Mouse (Mus musculus) embryonic facial prominence, embryonic 15.5 days (tissue): ENCODE data around the gene Sv2c. TPM values are rescaled to one million over a fixed set of nuclear protein-coding genes. Genes with fewer than 3 reads are reported as not detected.

Experiments used
- ATAC-seq: fragments of 200-750 bp; cut with Nextera tagmentation; 2 replicates; pipeline ENCODE4 v1.8.0; 2017; ENCODE audit warnings: low read depth, moderate TSS enrichment; ENCODE audit not compliant: insufficient number of reproducible peaks, low FRiP score, low TSS enrichment
- H3K27ac ChIP-seq: fragments of 300-500 bp; sonication (generic); replicated peaks from 2 replicates; pipeline ENCODE4 v1.5.1; 2015; ENCODE audit warnings: mild to moderate bottlenecking, inconsistent platforms
- H3K27me3 ChIP-seq: fragments of 300-500 bp; sonication (generic); 2 replicates; pipeline ENCODE4 v1.6.1; 2015; ENCODE audit warnings: inconsistent platforms
- H3K36me3 ChIP-seq: fragments of 300-500 bp; sonication (generic); 2 replicates; pipeline ENCODE4 v1.6.1; 2015; ENCODE audit warnings: mild to moderate bottlenecking, inconsistent platforms
- H3K4me1 ChIP-seq: fragments of 300-500 bp; sonication (generic); 2 replicates; pipeline ENCODE4 v1.6.1; 2015; ENCODE audit warnings: inconsistent platforms
- H3K4me2 ChIP-seq: fragments of 300-500 bp; sonication (generic); replicated peaks from 2 replicates; pipeline ENCODE4 v1.6.1; 2015; ENCODE audit warnings: mild to moderate bottlenecking, inconsistent platforms
- H3K4me3 ChIP-seq: fragments of 300-500 bp; sonication (generic); replicated peaks from 2 replicates; pipeline ENCODE4 v1.5.1; 2015; ENCODE audit warnings: mild to moderate bottlenecking, inconsistent platforms
- H3K9ac ChIP-seq: fragments of 300-500 bp; sonication (generic); 2 replicates; pipeline ENCODE4 v1.6.1; 2015; ENCODE audit warnings: inconsistent platforms
- H3K9me3 ChIP-seq: fragments of 300-500 bp; sonication (generic); replicated peaks from 2 replicates; pipeline ENCODE4 v1.6.1; 2016; ENCODE audit warnings: inconsistent platforms
- WGBS: fragments of 180-500 bp; shearing (Covaris S2); methylation state at CpG from one replicate; pipeline ENCODE4 v1.1.7; 2015; 5-methylcytosine and 5-hydroxymethylcytosine counted together
- polyA plus RNA-seq: library from polyadenylated mRNA; unstranded; fragments of >200 nt; fragmentation: Nextera tagmentation; extraction: Ambion mirVana; gene quantifications from 2 replicates; pipeline ENCODE4 v1.2.1, GENCODE M21; 2015

The Sv2c gene
- polyA plus RNA-seq, 1 experiment from 2014 or later, result 2.0 TPM

GRCm38 (mm10) chr13:95965596-95965995, 166.8 kb downstream of the Sv2c start:
- H3K9ac ChIP-seq, result no peak overlapping the region
- no peaks in the 10 kb centered on the region for H3K36me3 ChIP-seq
- H3K4me3 ChIP-seq, result no peak overlapping the region
- H3K4me1 ChIP-seq, result peaks cover 30% of the 10 kb centered on the region
- H3K4me2 ChIP-seq, result no peak overlapping the region
- no peaks in the 10 kb centered on the region for H3K27me3 ChIP-seq
- H3K9me3 ChIP-seq, result no peaks in the 10 kb centered on the region
- WGBS, result 29% methylated on average over 6 of the region's 6 CpGs
- ATAC-seq, result no peak
- peak overlapping the region; percentile 83; the same call in 1 of the 2 replicates for H3K27ac ChIP-seq

- peak overlapping the region; percentile 83; the same call in 1 of the 2 replicates for H3K27ac ChIP-seq
- no peak overlapping the region for H3K9ac ChIP-seq
- no peak overlapping the region for H3K4me2 ChIP-seq
- no peak overlapping the region for H3K4me3 ChIP-seq
- H3K4me1 ChIP-seq, result peaks cover 33% of the 10 kb centered on the region
- WGBS, result 63% methylated on average over 10 of the region's 10 CpGs
- no peaks in the 10 kb centered on the region for H3K27me3 ChIP-seq
- no peak for ATAC-seq
- H3K36me3 ChIP-seq, result no peaks in the 10 kb centered on the region
- no peaks in the 10 kb centered on the region for H3K9me3 ChIP-seq
Measured at GRCm38 (mm10) chr13:95965162-95965561, 167.2 kb downstream of the Sv2c start.

- peaks cover 40% of the 10 kb centered on the region for H3K4me1 ChIP-seq
- WGBS, result 17% methylated on average over 8 of the region's 8 CpGs
- no peak overlapping the region for H3K4me3 ChIP-seq
- no peaks in the 10 kb centered on the region for H3K27me3 ChIP-seq
- no peaks in the 10 kb centered on the region for H3K9me3 ChIP-seq
- peak overlapping the region; percentile 83 for H3K27ac ChIP-seq
- no peaks in the 10 kb centered on the region for H3K36me3 ChIP-seq
- H3K9ac ChIP-seq, result no peak overlapping the region
- H3K4me2 ChIP-seq, result no peak overlapping the region
- ATAC-seq, result peak; percentile 71
Measured at GRCm38 (mm10) chr13:95964226-95964625, 168.2 kb downstream of the Sv2c start.

GRCm38 (mm10) chr13:95963671-95964070, 168.7 kb downstream of the Sv2c start:
- Histone ChIP-seq H3K4me3 (no peak overlapping the region), H3K4me1 (peaks cover 40% of the 10 kb centered on the region), H3K36me3 (no peaks in the 10 kb centered on the region), H3K4me2 (no peak overlapping the region), H3K27me3 (no peaks in the 10 kb centered on the region), H3K27ac (peak overlapping the region; percentile 83), H3K9me3 (no peaks in the 10 kb centered on the region), H3K9ac (no peak overlapping the region)
- WGBS, result 31% methylated on average over 1 of the region's 1 CpGs
- ATAC-seq, result no peak

GRCm38 (mm10) chr13:95961905-95962304, 170.5 kb downstream of the Sv2c start:
- 40% methylated on average over 7 of the region's 7 CpGs for WGBS
- H3K27me3 ChIP-seq, result no peaks in the 10 kb centered on the region
- H3K36me3 ChIP-seq, result no peaks in the 10 kb centered on the region
- no peak for ATAC-seq
- H3K4me3 ChIP-seq, result peak overlapping the region; percentile 40
- H3K4me2 ChIP-seq, result peak overlapping the region; percentile 66
- H3K4me1 ChIP-seq, result peaks cover 40% of the 10 kb centered on the region
- H3K9ac ChIP-seq, result no peak overlapping the region
- H3K9me3 ChIP-seq, result no peaks in the 10 kb centered on the region
- H3K27ac ChIP-seq, result peak overlapping the region; percentile 78

- peak overlapping the region; percentile 40 for H3K4me3 ChIP-seq
- ATAC-seq, result 0 out of 2 replicates have a peak, but pooled peaks have one; percentile 29
- no peaks in the 10 kb centered on the region for H3K27me3 ChIP-seq
- peak overlapping the region; percentile 66 for H3K4me2 ChIP-seq
- no peaks in the 10 kb centered on the region for H3K36me3 ChIP-seq
- WGBS, result 8% methylated on average over 29 of the region's 29 CpGs
- H3K9me3 ChIP-seq, result no peaks in the 10 kb centered on the region
- peak overlapping the region; percentile 78 for H3K27ac ChIP-seq
- no peak overlapping the region for H3K9ac ChIP-seq
- peaks cover 36% of the 10 kb centered on the region for H3K4me1 ChIP-seq
Measured at GRCm38 (mm10) chr13:95961191-95961791, 171.1 kb downstream of the Sv2c start.

GRCm38 (mm10) chr13:95960477-95961185, 171.7 kb downstream of the Sv2c start:
- H3K9ac ChIP-seq, result 0 out of 2 replicates have a peak overlapping the region, but pooled peaks have one; percentile 4
- peak overlapping the region; percentile 79 for H3K27ac ChIP-seq
- H3K36me3 ChIP-seq, result no peaks in the 10 kb centered on the region
- peaks cover 31% of the 10 kb centered on the region for H3K4me1 ChIP-seq
- H3K9me3 ChIP-seq, result no peaks in the 10 kb centered on the region
- no peaks in the 10 kb centered on the region for H3K27me3 ChIP-seq
- H3K4me3 ChIP-seq, result peak overlapping the region; percentile 40
- H3K4me2 ChIP-seq, result peak overlapping the region; percentile 66
- ATAC-seq, result no peak
- WGBS, result 7% methylated on average over 10 of the region's 10 CpGs

- H3K4me1 ChIP-seq, result peaks cover 23% of the 10 kb centered on the region
- peak overlapping the region; percentile 30 for H3K4me2 ChIP-seq
- peak overlapping the region; percentile 79 for H3K27ac ChIP-seq
- 14% methylated on average over 14 of the region's 14 CpGs for WGBS
- H3K4me3 ChIP-seq, result no peak overlapping the region
- H3K27me3 ChIP-seq, result no peaks in the 10 kb centered on the region
- H3K9ac ChIP-seq, result peak overlapping the region; percentile 4; the same call in 1 of the 2 replicates
- ATAC-seq, result no peak
- no peaks in the 10 kb centered on the region for H3K9me3 ChIP-seq
- H3K36me3 ChIP-seq, result no peaks in the 10 kb centered on the region
Measured at GRCm38 (mm10) chr13:95959651-95960476, 172.5 kb downstream of the Sv2c start.

GRCm38 (mm10) chr13:95957134-95957533, 175.2 kb downstream of the Sv2c start:
- H3K4me1 ChIP-seq, result peaks cover 10% of the 10 kb centered on the region
- H3K27ac ChIP-seq, result no peak overlapping the region
- no peaks in the 10 kb centered on the region for H3K36me3 ChIP-seq
- no peak for ATAC-seq
- no peaks in the 10 kb centered on the region for H3K9me3 ChIP-seq
- H3K4me3 ChIP-seq, result no peak overlapping the region
- no peaks in the 10 kb centered on the region for H3K27me3 ChIP-seq
- H3K9ac ChIP-seq, result no peak overlapping the region
- H3K4me2 ChIP-seq, result no peak overlapping the region
- WGBS, result 71% methylated on average over 10 of the region's 10 CpGs

- no peaks in the 10 kb centered on the region for H3K36me3 ChIP-seq
- H3K27me3 ChIP-seq, result no peaks in the 10 kb centered on the region
- no peak overlapping the region for H3K4me2 ChIP-seq
- H3K4me1 ChIP-seq, result peaks cover 10% of the 10 kb centered on the region
- no peak overlapping the region for H3K9ac ChIP-seq
- 74% methylated on average over 2 of the region's 2 CpGs for WGBS
- H3K4me3 ChIP-seq, result no peak overlapping the region
- no peaks in the 10 kb centered on the region for H3K9me3 ChIP-seq
- no peak overlapping the region for H3K27ac ChIP-seq
- ATAC-seq, result no peak
Measured at GRCm38 (mm10) chr13:95956327-95956781, 176.0 kb downstream of the Sv2c start.

GRCm38 (mm10) chr13:95955204-95955603, 177.2 kb downstream of the Sv2c start:
- H3K4me1 ChIP-seq, result peaks cover 7% of the 10 kb centered on the region
- 68% methylated on average over 5 of the region's 5 CpGs for WGBS

More at GRCm38 (mm10) chr13:95955204-95955603, 177.2 kb downstream of the Sv2c start:
- no peak overlapping the region for H3K27ac ChIP-seq
- H3K9ac ChIP-seq, result no peak overlapping the region
- H3K9me3 ChIP-seq, result no peaks in the 10 kb centered on the region
- ATAC-seq, result peak; percentile 53; the same call in 1 of the 2 replicates
- H3K27me3 ChIP-seq, result no peaks in the 10 kb centered on the region
- H3K4me3 ChIP-seq, result no peak overlapping the region
- no peak overlapping the region for H3K4me2 ChIP-seq
- H3K36me3 ChIP-seq, result no peaks in the 10 kb centered on the region
